Mouse (Mus musculus) heart, embryonic 12.5 days (tissue): ENCODE data around the gene Cacna1c. TPM values are rescaled to one million over a fixed set of nuclear protein-coding genes. Genes with fewer than 3 reads are reported as not detected.
A peak's percentile ranks its signal among the peaks of the same experiment; 100 is the strongest.

ENCODE experiments used
- ATAC-seq: fragments of 200-750 bp; cut with Nextera tagmentation; 2 replicates; pipeline ENCODE4 v1.8.0; 2017; ENCODE audit warnings: moderate TSS enrichment, moderate library complexity; ENCODE audit not compliant: insufficient number of reproducible peaks, low FRiP score
- H3K27ac ChIP-seq: fragments of 300-500 bp; sonication (generic); 2 replicates; pipeline ENCODE4 v1.5.1; 2016; ENCODE audit warnings: mild to moderate bottlenecking, moderate library complexity; ENCODE audit not compliant: poor library complexity, severe bottlenecking
- H3K27me3 ChIP-seq: fragments of 300-500 bp; sonication (generic); replicated peaks from 2 replicates; pipeline ENCODE4 v1.6.1; 2016; ENCODE audit warnings: mild to moderate bottlenecking, moderate library complexity
- H3K36me3 ChIP-seq: fragments of 300-500 bp; sonication (generic); 2 replicates; pipeline ENCODE4 v1.6.1; 2016; ENCODE audit warnings: mild to moderate bottlenecking, moderate library complexity
- H3K4me1 ChIP-seq: fragments of 300-500 bp; sonication (generic); replicated peaks from 2 replicates; pipeline ENCODE4 v1.6.1; 2016; ENCODE audit warnings: mild to moderate bottlenecking
- H3K4me2 ChIP-seq: fragments of 300-500 bp; sonication (generic); 2 replicates; pipeline ENCODE4 v1.6.1; 2016; ENCODE audit warnings: mild to moderate bottlenecking, moderate library complexity
- H3K4me3 ChIP-seq: fragments of 300-500 bp; sonication (generic); 2 replicates; pipeline ENCODE4 v1.5.1; 2016; ENCODE audit warnings: mild to moderate bottlenecking
- H3K9ac ChIP-seq: fragments of 300-500 bp; sonication (generic); 2 replicates; pipeline ENCODE4 v1.6.1; 2016; ENCODE audit warnings: mild to moderate bottlenecking, moderate library complexity
- H3K9me3 ChIP-seq: fragments of 300-500 bp; sonication (generic); replicated peaks from 2 replicates; pipeline ENCODE4 v1.6.1; 2016; ENCODE audit warnings: mild to moderate bottlenecking, moderate library complexity
- WGBS: fragments of 180-500 bp; shearing (Covaris S2); methylation state at CpG from one replicate; pipeline ENCODE4 v1.1.7; 2016; 5-methylcytosine and 5-hydroxymethylcytosine counted together
- polyA plus RNA-seq: library from polyadenylated mRNA; unstranded; fragments of >200 nt; fragmentation: Nextera tagmentation; extraction: Ambion mirVana; gene quantifications from 2 replicates; pipeline ENCODE4 v1.2.1, GENCODE M21; 2016

Gene Cacna1c
- polyA plus RNA-seq, 1 experiment from 2014 or later = 58.1 TPM

DNA sequence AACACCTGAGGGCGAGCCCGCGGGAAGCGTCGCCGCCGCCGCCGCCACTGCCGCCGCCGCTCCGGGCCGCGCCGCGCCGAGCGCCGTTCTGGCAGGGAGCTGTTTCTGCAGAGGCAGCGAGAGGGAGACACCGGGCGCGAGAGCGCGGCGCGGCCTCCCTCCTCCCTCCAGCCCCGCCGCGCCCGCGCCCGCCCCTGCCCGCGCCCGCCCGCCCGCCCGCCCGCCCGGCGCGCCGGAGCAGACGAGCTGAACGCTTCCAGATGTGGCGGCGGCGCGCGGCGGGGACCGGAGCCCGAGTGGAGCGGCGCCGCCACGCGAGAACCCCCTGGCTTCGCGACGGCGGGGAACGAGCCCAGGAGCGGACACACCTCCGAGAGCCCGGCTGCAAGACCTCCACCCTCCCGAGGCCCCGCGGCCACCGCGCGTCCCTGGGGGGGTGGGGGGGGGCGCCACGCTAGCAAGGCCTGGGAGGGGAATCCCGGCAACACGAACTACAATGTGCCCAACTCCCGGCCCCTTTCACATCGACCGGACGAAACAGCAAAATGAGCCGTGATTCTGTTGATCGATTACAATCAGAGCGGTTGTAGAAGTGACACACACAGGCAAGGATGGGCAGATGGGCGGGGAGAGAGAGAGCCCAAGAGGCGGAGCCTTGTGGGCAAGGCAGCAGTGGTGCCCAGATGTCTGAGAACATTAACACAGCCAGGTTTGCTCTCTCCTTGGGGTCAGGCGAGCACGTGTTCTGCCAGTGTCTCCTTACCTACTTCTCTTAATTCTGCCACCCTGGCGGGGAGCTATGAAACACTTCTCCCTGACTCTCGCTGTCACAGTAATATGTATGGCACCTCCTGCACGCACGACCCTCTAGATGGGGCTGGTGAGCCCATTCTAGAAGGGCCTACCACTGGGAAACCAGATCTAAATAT, 87.5 kb downstream of the Cacna1c start:
- peaks cover 21% of the 10 kb centered on the region; the same call in 1 of the 2 replicates for H3K27me3 ChIP-seq
- H3K27ac ChIP-seq = peak overlapping the region; percentile 45
- peak overlapping the region; percentile 71 for H3K4me3 ChIP-seq
- H3K9me3 ChIP-seq = no peaks in the 10 kb centered on the region
- peak; percentile 64 for ATAC-seq
- H3K4me1 ChIP-seq = peaks cover 61% of the 10 kb centered on the region
- H3K9ac ChIP-seq = peak overlapping the region; percentile 85
- peak overlapping the region; percentile 94 for H3K4me2 ChIP-seq
- whole genome bisulfite sequencing = under 1% methylated on average over 62 of the region's 93 CpGs
- no peaks in the 10 kb centered on the region for H3K36me3 ChIP-seq

DNA sequence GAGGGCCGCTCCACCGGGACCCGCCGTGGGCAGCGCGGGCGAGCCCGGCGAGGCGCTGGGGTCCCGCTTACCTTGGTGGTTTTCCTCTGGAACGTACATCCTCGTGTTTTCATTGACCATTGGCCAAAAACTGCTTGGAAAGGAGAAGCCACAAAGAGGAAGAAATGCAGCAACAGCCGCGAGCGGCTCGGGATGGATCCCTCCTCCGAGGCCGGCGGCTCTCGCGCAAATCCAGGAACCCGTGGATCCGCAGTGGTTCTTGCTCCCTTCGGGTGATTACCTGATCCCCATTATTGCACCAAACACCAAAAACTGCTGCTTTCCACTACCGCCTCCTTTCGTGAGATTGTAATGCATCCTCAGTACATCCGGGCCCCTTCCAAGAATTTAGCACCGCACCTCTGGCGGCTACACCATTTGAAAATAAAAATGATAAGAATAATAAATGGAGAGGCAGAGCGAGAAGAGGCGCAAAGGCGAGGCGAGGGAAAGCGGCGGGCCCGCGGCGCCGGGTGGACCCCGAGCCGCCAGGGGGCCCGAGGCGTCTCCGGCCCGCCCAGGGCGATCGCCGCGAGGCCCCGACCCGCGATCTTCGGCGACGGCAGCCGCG, 88.3 kb downstream of the Cacna1c start:
- H3K4me2 ChIP-seq = peak overlapping the region; percentile 94
- H3K36me3 ChIP-seq = no peaks in the 10 kb centered on the region
- H3K9me3 ChIP-seq = no peaks in the 10 kb centered on the region
- H3K9ac ChIP-seq = peak overlapping the region; percentile 85
- H3K27ac ChIP-seq = peak overlapping the region; percentile 45
- peak overlapping the region; percentile 71 for H3K4me3 ChIP-seq
- WGBS = under 1% methylated on average over 58 of the region's 58 CpGs
- ATAC-seq = peak; percentile 7; the same call in 1 of the 2 replicates
- peaks cover 21% of the 10 kb centered on the region; the same call in 1 of the 2 replicates for H3K27me3 ChIP-seq
- peaks cover 63% of the 10 kb centered on the region for H3K4me1 ChIP-seq

DNA sequence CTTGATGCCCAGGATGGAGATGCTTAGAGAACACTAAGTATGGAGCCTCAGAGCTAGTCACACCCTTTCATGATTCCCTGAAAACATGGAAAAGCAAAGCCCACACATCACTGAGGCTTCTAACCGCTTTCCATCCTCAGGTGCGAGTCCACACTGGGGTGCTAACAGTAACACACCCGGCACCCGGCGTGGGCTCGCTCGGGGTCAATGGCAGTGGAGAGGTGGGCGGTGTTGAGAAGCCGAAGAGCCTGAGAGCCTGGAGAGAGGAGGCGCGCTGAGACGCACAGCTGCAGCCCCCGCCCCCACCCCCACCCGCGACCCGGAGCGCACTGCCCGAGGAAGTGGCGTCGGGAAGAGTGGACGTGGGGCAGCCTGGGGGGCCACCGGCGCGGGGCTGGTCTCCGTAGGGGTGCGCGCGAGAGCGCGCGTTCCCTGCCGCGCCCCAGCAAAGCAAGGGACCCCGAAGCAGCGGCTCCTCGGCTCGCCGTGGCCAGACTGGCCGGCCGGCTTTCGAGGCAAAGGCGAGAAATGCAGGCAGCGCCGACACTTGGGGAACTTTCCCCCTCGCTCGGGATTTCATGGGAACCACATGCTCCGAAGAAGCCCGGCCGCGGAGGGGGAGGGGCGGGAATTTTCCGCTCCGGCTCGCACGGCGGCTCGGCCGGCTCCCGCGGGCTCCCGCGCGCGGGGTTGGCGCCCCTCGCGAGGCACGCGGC, 88.9 kb downstream of the Cacna1c start:
- no peak for ATAC-seq
- Histone ChIP-seq H3K4me1 (peaks cover 64% of the 10 kb centered on the region), H3K27ac (peak overlapping the region; percentile 18; the same call in 1 of the 2 replicates)

DNA sequence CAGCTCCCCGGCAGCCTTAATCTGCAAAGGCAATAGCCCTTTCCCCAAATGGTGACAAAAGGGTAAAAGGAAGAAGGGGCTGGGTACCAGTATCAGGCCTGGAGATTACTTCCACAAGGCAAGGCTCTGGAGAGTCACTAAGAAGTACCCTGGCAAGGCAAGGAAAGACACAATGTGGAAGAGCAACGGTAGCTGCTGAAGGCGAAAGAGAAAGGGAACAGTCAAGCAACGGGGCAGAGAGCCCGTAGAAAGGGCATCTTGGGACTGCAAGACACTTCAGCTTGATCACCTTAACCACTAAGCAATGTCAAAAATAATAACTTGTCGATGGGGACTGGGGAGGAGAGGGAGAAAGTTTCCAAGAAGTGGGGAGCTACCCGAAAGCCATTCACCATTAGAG, 89.5 kb downstream of the Cacna1c start:
- WGBS = 22% methylated on average over 7 of the region's 7 CpGs
- Histone ChIP-seq H3K27ac (no peak overlapping the region), H3K27me3 (peaks cover 21% of the 10 kb centered on the region; the same call in 1 of the 2 replicates), H3K4me1 (peaks cover 67% of the 10 kb centered on the region), H3K4me2 (peak overlapping the region; percentile 94), H3K9ac (peak overlapping the region; percentile 85), H3K36me3 (no peaks in the 10 kb centered on the region), H3K4me3 (peak overlapping the region; percentile 71), H3K9me3 (no peaks in the 10 kb centered on the region)
- ATAC-seq = no peak

More for the DNA sequence above, 88.9 kb downstream of the Cacna1c start:
- Histone ChIP-seq H3K9ac (peak overlapping the region; percentile 85), H3K4me3 (peak overlapping the region; percentile 71), H3K9me3 (no peaks in the 10 kb centered on the region), H3K36me3 (no peaks in the 10 kb centered on the region), H3K27me3 (peaks cover 21% of the 10 kb centered on the region; the same call in 1 of the 2 replicates), H3K4me2 (peak overlapping the region; percentile 94)
- under 1% methylated on average over 69 of the region's 69 CpGs for WGBS

DNA sequence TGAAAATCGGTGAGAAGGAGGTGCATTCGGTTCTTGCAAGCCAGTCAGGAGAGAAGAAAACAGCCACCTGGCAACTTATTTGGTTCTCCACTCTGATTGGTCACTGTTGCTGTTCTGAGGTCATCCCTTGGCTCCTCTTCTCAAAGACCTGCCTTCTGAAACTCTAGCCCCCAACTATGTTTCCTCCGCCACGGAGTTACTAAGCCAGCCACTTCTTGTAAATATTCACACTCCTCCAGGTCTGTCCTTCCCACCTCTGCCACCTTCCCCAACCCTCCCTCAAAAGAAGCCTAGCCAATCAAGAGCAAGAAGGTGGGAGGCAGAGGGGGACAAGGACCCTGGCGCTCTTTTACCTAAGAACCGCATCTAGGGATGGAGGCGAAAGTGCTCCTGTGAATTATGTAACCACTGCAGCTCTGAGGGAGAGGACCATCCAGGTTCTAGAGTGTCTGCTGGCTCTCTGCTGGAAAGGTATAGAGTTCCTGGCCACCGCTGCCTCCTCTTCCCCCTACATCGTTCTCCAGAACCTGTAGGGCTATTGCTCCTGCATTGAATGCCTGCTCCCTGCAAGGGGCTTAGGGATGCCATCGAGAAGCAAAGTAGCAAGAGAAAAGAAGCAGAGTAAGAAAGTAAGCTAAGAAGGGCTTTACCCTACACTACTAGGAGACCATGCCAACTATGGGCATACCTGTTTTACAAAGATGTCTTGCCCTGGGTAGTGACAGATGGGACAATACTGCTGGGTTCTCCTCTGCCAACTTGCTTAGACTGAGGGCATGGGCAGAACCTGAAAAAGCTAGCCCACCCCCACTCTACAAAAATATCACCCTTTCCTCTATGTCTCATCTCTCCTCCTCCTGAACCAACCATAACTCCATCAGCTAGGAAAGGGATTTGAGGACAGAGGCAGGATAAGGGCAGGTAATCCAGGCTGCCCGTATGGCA, 90.3 kb downstream of the Cacna1c start:
- peak overlapping the region; percentile 71; the same call in 1 of the 2 replicates for H3K4me3 ChIP-seq
- peaks cover 69% of the 10 kb centered on the region for H3K4me1 ChIP-seq
- WGBS = 35% methylated on average over 11 of the region's 11 CpGs
- no peak for ATAC-seq
- H3K27me3 ChIP-seq = peaks cover 21% of the 10 kb centered on the region; the same call in 1 of the 2 replicates
- H3K9me3 ChIP-seq = no peaks in the 10 kb centered on the region
- 0 out of 2 replicates have a peak overlapping the region, but pooled peaks have one; percentile 2 for H3K9ac ChIP-seq
- H3K36me3 ChIP-seq = no peaks in the 10 kb centered on the region
- no peak overlapping the region for H3K27ac ChIP-seq
- peak overlapping the region; percentile 94; the same call in 1 of the 2 replicates for H3K4me2 ChIP-seq

DNA sequence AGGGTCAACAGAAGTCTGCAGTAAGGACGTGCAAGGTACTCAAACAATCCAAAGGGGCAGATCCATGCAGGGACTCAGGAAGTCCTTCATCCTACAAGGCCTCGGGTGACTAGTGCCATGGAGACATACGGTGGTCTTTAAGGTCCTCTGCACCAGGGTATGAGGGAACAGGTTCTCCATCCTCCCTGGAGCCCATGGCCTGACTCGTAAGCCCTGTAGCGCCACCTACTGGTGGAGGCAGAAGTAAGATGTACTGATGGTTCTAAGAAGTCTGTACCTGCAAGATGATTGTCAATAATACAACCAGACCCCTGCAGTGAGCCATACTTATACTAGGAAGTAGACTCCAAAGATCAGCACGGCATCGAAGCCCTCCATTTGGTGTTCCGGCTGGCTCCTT, 92.0 kb downstream of the Cacna1c start:
- WGBS = 37% methylated on average over 8 of the region's 8 CpGs

DNA sequence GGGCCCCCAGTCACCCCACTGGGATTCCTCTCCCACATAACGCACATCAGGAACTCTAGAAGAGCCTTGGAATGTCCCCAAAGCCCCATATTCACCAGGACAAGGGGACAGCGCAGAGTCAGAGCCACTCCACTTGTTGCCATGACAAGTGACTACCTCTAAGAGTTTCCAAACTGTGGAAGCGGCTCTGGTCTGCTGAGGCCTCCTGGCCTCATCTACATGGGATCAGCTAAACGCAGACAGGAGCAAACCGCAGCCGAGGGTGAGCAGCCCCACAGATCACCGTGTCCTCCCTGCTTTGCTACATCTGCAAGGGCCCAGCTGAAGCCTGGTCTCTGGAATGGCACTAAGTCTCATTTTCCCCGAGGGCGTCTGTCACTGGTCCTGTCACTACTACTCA, 93.3 kb downstream of the Cacna1c start:
- Histone ChIP-seq H3K36me3 (no peaks in the 10 kb centered on the region), H3K9me3 (no peaks in the 10 kb centered on the region), H3K27ac (no peak overlapping the region), H3K4me2 (no peak overlapping the region), H3K27me3 (peaks cover 18% of the 10 kb centered on the region; the same call in 1 of the 2 replicates), H3K9ac (no peak overlapping the region), H3K4me1 (peaks cover 79% of the 10 kb centered on the region), H3K4me3 (no peak overlapping the region)
- WGBS = 66% methylated on average over 9 of the region's 9 CpGs
- no peak for ATAC-seq

More for the DNA sequence above, 92.0 kb downstream of the Cacna1c start:
- H3K27me3 ChIP-seq = peaks cover 18% of the 10 kb centered on the region; the same call in 1 of the 2 replicates
- no peaks in the 10 kb centered on the region for H3K9me3 ChIP-seq
- no peak overlapping the region for H3K27ac ChIP-seq
- no peak overlapping the region for H3K9ac ChIP-seq
- H3K36me3 ChIP-seq = no peaks in the 10 kb centered on the region
- peaks cover 72% of the 10 kb centered on the region for H3K4me1 ChIP-seq
- no peak overlapping the region for H3K4me3 ChIP-seq
- ATAC-seq = no peak
- no peak overlapping the region for H3K4me2 ChIP-seq

DNA sequence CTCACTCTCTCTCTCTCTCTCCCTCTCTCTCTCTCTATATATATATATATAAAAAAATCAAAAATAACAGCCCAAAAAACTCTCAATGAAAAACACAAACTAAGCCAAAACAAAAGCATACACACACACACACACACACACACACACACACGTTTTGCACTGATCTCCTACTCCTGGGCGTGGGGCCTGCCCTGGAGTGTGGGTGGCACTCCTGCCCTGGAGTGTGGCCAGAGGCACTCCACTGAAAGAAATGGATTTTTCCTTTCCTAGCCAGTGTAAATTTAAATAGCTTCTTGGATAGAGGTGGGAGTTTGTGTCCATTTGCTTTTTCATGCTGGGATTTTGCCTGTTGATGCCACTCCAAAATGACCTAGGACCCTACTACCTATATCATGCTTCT, 96.9 kb downstream of the Cacna1c start:
- Histone ChIP-seq H3K9ac (no peak overlapping the region), H3K9me3 (no peaks in the 10 kb centered on the region), H3K4me3 (no peak overlapping the region), H3K36me3 (no peaks in the 10 kb centered on the region), H3K27ac (no peak overlapping the region; the same call in 1 of the 2 replicates), H3K4me1 (peaks cover 89% of the 10 kb centered on the region), H3K27me3 (no peaks in the 10 kb centered on the region), H3K4me2 (no peak overlapping the region)
- no peak for ATAC-seq
- 60% methylated on average over 2 of the region's 2 CpGs for WGBS

DNA sequence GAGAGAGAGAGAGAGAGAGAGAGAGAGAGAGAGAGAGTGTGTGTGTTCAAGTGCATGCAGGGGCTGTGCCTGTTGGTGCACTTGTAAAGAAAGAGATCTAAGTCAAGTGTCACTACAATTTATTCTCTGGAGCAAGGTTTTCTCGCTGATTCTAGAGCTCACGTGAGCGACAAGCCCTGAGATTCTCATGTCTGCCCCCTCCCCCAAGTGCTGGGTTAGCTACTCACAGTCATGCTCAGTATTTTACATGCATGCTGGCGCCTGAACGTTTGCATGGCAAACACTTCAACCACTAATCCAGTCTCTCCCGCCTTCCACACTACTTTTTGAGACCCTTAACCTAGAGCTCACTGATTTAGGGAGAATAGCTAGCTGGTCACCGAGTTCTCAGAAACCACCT, 99.7 kb downstream of the Cacna1c start:
- Histone ChIP-seq H3K27ac (no peak overlapping the region), H3K36me3 (no peaks in the 10 kb centered on the region), H3K4me3 (no peak overlapping the region), H3K27me3 (no peaks in the 10 kb centered on the region), H3K9ac (no peak overlapping the region), H3K9me3 (no peaks in the 10 kb centered on the region), H3K4me1 (peaks cover 66% of the 10 kb centered on the region), H3K4me2 (no peak overlapping the region)
- 61% methylated on average over 7 of the region's 7 CpGs for WGBS
- no peak for ATAC-seq

DNA sequence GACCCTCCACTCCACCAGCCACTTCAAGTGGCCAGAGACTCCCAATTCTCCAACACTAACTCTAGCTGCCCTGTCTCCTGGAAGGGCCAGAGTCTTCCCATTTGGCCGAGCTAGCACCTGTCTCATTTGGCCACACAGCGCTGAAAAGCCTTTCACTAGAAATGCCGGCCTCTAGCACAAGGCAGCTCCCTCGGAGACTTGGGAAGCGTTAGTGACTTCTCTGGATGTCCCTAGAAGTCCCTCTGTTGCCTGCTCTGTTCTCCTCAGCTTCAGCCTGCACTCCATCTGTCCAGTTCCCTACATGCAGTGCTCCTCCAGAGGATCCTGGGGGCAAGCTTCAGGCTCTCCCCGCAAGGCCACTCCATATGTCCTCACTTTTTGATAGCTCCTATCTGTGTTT, 101.1 kb downstream of the Cacna1c start:
- Histone ChIP-seq H3K4me3 (no peak overlapping the region), H3K4me2 (no peak overlapping the region), H3K36me3 (no peaks in the 10 kb centered on the region), H3K4me1 (peaks cover 62% of the 10 kb centered on the region), H3K27ac (no peak overlapping the region), H3K9me3 (no peaks in the 10 kb centered on the region), H3K9ac (no peak overlapping the region), H3K27me3 (no peaks in the 10 kb centered on the region)
- 55% methylated on average over 6 of the region's 6 CpGs for WGBS
- no peak for ATAC-seq
